Mouse (Mus musculus) myocyte (in vitro differentiated cells): Measurements from ENCODE around the gene Arhgef26.
A peak's percentile ranks its signal among the peaks of the same experiment; 100 is the strongest.

Experiments
- E2F4 ChIP-seq: IDR thresholded peaks from one replicate; pipeline ENCODE4 v1.6.1; 2011; ENCODE audit warnings: mild to moderate bottlenecking, control low read depth, moderate library complexity; ENCODE audit not compliant: insufficient read depth
- MAX ChIP-seq: IDR thresholded peaks from one replicate; pipeline ENCODE4 v1.6.1; 2011; ENCODE audit warnings: low read depth, mild to moderate bottlenecking, control low read depth
- MYOG ChIP-seq, 3 experiments: IDR thresholded peaks; one replicate each; pipeline ENCODE4 v1.6.1; 2011; ENCODE audit warnings: control low read depth in 2 of 3, low read depth in 2 of 3, mild to moderate bottlenecking in 2 of 3; ENCODE audit not compliant: insufficient read length in 2 of 3, control insufficient read depth in 1 of 3, insufficient read depth in 1 of 3
- POLR2A ChIP-seq: IDR thresholded peaks from one replicate; pipeline ENCODE4 v1.6.1; 2011; ENCODE audit warnings: low read depth, mild to moderate bottlenecking, control low read depth, moderate library complexity; ENCODE audit not compliant: insufficient read length
- POLR2AphosphoS2 ChIP-seq: IDR thresholded peaks from one replicate; pipeline ENCODE4 v1.6.1; 2011; ENCODE audit warnings: low read depth, control low read depth; ENCODE audit not compliant: insufficient read length
- REST ChIP-seq: IDR thresholded peaks from one replicate; pipeline ENCODE4 v1.6.1; 2011; ENCODE audit warnings: mild to moderate bottlenecking, control low read depth, moderate library complexity; ENCODE audit not compliant: insufficient read depth, insufficient read length
- SRF ChIP-seq: IDR thresholded peaks from one replicate; pipeline ENCODE4 v1.6.1; 2011; ENCODE audit warnings: low read depth; ENCODE audit not compliant: control insufficient read depth, insufficient read length
- TCF12 ChIP-seq: IDR thresholded peaks from one replicate; pipeline ENCODE4 v1.6.1; 2011; ENCODE audit warnings: mild to moderate bottlenecking, control low read depth; ENCODE audit not compliant: poor library complexity, insufficient read depth, severe bottlenecking
- TCF3 ChIP-seq: IDR thresholded peaks from one replicate; pipeline ENCODE4 v1.6.1; 2011; ENCODE audit warnings: low read depth, control low read depth; ENCODE audit not compliant: insufficient read length
- USF1 ChIP-seq: IDR thresholded peaks from one replicate; pipeline ENCODE4 v1.6.1; 2011; ENCODE audit warnings: low read depth, mild to moderate bottlenecking, control low read depth, moderate library complexity

GRCm38 (mm10) chr3:62338854-62339515 is 841 bp downstream of the Arhgef26 start:
- TF ChIP-seq POLR2A (peak; percentile 60), MAX (no peak), MYOG (IDR thresholded peaks at IDR 0.05; ENCODE audit: control insufficient read depth in 1 of 3, insufficient read depth in 1 of 3, insufficient read length in 2 of 3, low read depth in 2 of 3) (no peak), USF1 (no peak), POLR2AphosphoS2 (no peak), TCF3 (no peak), TCF12 (no peak), SRF (no peak), REST (no peak), E2F4 (no peak)
